Mouse (Mus musculus) liver, embryonic 14.5 days (tissue): ENCODE results near the gene Ear14.

Source experiments
- CTCF ChIP-seq: IDR thresholded peaks from 2 replicates; pipeline ENCODE4 v1.5.1; 2016; ENCODE audit warnings: antibody characterized with exemption, low read depth, control low read depth
- EP300 ChIP-seq: IDR thresholded peaks from 2 replicates; pipeline ENCODE4 v1.6.1; 2016; ENCODE audit warnings: antibody characterized with exemption, low read depth

DNA sequence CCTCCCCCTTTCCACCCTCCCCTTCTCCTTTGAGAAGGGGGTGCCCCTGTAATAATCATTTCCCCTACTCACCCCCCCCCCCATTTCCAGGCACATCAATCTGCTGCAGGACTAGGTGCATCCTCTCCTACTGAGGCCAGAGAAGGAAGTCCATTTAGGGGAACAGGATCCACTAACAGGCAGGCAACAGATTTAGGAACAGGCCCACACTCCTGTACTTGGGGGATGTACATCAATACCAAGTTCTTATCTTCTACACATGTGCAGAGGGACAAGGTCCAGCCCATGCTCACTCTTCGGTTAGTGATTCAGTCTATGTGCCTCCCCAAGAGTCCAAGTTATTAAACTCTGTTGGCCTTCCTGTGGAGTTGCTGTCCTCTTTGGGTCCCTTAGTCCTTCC, 46.1 kb upstream of the Ear14 start:
- TF ChIP-seq CTCF (no peak), EP300 (no peak)
